Mouse (Mus musculus) heart, embryonic 12.5 days (tissue): ENCODE results near the gene Cadm1. TPM values are rescaled to one million over a fixed set of nuclear protein-coding genes. Genes with fewer than 3 reads are reported as not detected.
A peak's percentile ranks its signal among the peaks of the same experiment; 100 is the strongest.

ENCODE experiments used
- ATAC-seq: fragments of 200-750 bp; cut with Nextera tagmentation; 2 replicates; pipeline ENCODE4 v1.8.0; 2017; ENCODE audit warnings: moderate TSS enrichment, moderate library complexity; ENCODE audit not compliant: insufficient number of reproducible peaks, low FRiP score
- H3K27ac ChIP-seq: fragments of 300-500 bp; sonication (generic); 2 replicates; pipeline ENCODE4 v1.5.1; 2016; ENCODE audit warnings: mild to moderate bottlenecking, moderate library complexity; ENCODE audit not compliant: poor library complexity, severe bottlenecking
- H3K27me3 ChIP-seq: fragments of 300-500 bp; sonication (generic); replicated peaks from 2 replicates; pipeline ENCODE4 v1.6.1; 2016; ENCODE audit warnings: mild to moderate bottlenecking, moderate library complexity
- H3K36me3 ChIP-seq: fragments of 300-500 bp; sonication (generic); 2 replicates; pipeline ENCODE4 v1.6.1; 2016; ENCODE audit warnings: mild to moderate bottlenecking, moderate library complexity
- H3K4me1 ChIP-seq: fragments of 300-500 bp; sonication (generic); replicated peaks from 2 replicates; pipeline ENCODE4 v1.6.1; 2016; ENCODE audit warnings: mild to moderate bottlenecking
- H3K4me2 ChIP-seq: fragments of 300-500 bp; sonication (generic); 2 replicates; pipeline ENCODE4 v1.6.1; 2016; ENCODE audit warnings: mild to moderate bottlenecking, moderate library complexity
- H3K4me3 ChIP-seq: fragments of 300-500 bp; sonication (generic); 2 replicates; pipeline ENCODE4 v1.5.1; 2016; ENCODE audit warnings: mild to moderate bottlenecking
- H3K9ac ChIP-seq: fragments of 300-500 bp; sonication (generic); 2 replicates; pipeline ENCODE4 v1.6.1; 2016; ENCODE audit warnings: mild to moderate bottlenecking, moderate library complexity
- H3K9me3 ChIP-seq: fragments of 300-500 bp; sonication (generic); replicated peaks from 2 replicates; pipeline ENCODE4 v1.6.1; 2016; ENCODE audit warnings: mild to moderate bottlenecking, moderate library complexity
- WGBS: fragments of 180-500 bp; shearing (Covaris S2); methylation state at CpG from one replicate; pipeline ENCODE4 v1.1.7; 2016; 5-methylcytosine and 5-hydroxymethylcytosine counted together
- polyA plus RNA-seq: library from polyadenylated mRNA; unstranded; fragments of >200 nt; fragmentation: Nextera tagmentation; extraction: Ambion mirVana; gene quantifications from 2 replicates; pipeline ENCODE4 v1.2.1, GENCODE M21; 2016

Cadm1 gene
- polyA plus RNA-seq, 1 experiment from 2014 or later, result 18.7 TPM

DNA sequence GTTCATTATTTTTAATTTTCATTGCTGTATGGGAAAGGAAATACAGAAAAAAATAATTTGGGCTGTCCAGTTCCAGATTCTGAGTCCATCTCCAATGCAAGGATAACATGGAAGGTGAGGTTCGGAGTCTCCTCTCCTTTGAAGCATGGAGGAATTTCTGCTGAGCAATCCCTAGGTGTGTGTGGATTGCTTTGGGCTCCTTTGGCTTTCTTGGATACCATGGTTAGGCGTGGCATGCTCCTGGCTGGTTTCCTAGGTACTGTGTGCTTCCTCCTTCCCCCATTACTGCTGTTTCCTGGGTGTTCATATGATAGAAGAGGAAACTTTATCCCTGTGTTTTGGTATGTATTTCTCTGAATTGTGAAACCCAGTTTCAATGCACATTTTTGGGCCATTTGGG lies 98.0 kb downstream of the Cadm1 start:
- Histone ChIP-seq H3K4me3 (no peak overlapping the region), H3K9ac (no peak overlapping the region), H3K9me3 (no peaks in the 10 kb centered on the region), H3K4me1 (peaks cover 6% of the 10 kb centered on the region), H3K4me2 (no peak overlapping the region), H3K36me3 (no peaks in the 10 kb centered on the region), H3K27ac (no peak overlapping the region), H3K27me3 (no peaks in the 10 kb centered on the region)
- ATAC-seq, result no peak
- 74% methylated on average over 2 of the region's 2 CpGs for WGBS

DNA sequence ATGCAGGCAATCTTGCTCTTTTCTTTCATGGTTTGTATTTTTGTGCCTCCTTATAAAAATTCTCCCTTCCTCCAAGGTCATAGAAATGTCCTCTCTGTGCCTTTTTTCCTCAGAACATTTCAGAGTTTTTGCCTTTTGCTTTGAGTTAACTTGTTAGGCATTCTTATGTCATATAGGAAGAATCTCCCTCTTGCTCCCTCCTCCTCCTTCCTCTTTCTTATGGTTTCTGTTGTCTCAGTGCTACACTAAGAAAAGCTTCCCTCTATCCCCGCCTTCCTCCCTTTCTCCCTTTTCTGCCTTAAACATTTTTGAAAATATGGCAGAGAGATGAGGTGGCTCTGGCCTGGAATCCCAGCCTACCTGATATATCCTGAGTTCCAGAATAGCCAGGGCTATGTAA lies 98.6 kb downstream of the Cadm1 start:
- H3K4me1 ChIP-seq, result peaks cover 3% of the 10 kb centered on the region
- no peak overlapping the region for H3K9ac ChIP-seq
- H3K27me3 ChIP-seq, result no peaks in the 10 kb centered on the region
- ATAC-seq, result no peak
- no peaks in the 10 kb centered on the region for H3K36me3 ChIP-seq
- WGBS, result 85% methylated on average over 1 of the region's 1 CpGs
- H3K4me2 ChIP-seq, result no peak overlapping the region
- no peak overlapping the region for H3K4me3 ChIP-seq
- no peaks in the 10 kb centered on the region for H3K9me3 ChIP-seq
- H3K27ac ChIP-seq, result no peak overlapping the region

DNA sequence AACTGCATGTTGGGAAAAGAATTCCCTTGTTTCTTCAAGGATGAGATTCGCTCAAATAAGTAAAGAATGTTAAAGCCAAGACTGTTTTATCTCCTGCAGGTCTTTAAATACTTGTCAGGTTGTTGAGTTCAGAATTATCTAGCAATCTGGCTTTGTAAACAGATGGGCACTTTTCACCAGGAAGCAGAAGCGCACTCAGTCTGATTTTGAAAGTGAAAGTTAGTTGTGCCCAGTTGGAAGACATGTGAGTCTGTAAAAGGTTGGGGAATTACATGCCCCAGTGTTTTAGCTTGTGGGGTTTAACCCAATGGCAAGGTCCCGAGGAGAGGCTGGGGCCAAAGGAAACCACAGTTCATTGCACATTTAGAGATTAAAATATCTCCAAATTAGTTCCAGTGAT lies 104.7 kb downstream of the Cadm1 start:
- no peak overlapping the region for H3K4me3 ChIP-seq
- 66% methylated on average over 3 of the region's 3 CpGs for WGBS
- peaks cover 8% of the 10 kb centered on the region for H3K4me1 ChIP-seq
- no peak overlapping the region for H3K9ac ChIP-seq
- H3K36me3 ChIP-seq, result no peaks in the 10 kb centered on the region
- H3K27ac ChIP-seq, result no peak overlapping the region
- no peaks in the 10 kb centered on the region for H3K27me3 ChIP-seq
- no peaks in the 10 kb centered on the region for H3K9me3 ChIP-seq
- no peak for ATAC-seq
- H3K4me2 ChIP-seq, result no peak overlapping the region

DNA sequence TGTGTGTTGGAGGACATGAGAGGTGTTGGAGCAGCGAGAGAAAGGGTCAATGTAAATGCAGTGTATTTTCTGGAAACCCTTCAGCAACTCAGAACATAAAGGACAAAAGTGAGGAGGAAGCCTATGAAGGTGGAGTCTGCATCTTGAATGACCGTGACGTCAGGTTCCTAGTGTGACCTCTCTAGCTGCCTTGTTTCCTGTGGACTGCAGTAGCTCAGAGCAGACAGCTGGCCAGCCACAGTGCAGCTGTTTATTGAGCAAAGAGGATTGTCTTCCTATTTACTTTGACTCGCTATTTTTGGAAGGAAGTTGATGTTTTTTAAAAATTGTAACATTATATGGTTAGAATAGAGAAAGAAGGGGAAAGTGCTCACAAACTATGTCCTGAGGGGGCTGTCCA lies 112.7 kb downstream of the Cadm1 start:
- 48% methylated on average over 4 of the region's 4 CpGs for WGBS
- Histone ChIP-seq H3K4me2 (no peak overlapping the region), H3K9ac (no peak overlapping the region), H3K4me3 (no peak overlapping the region), H3K9me3 (no peaks in the 10 kb centered on the region), H3K4me1 (peaks cover 5% of the 10 kb centered on the region; the same call in 1 of the 2 replicates), H3K36me3 (no peaks in the 10 kb centered on the region), H3K27ac (no peak overlapping the region), H3K27me3 (no peaks in the 10 kb centered on the region)
- no peak for ATAC-seq

DNA sequence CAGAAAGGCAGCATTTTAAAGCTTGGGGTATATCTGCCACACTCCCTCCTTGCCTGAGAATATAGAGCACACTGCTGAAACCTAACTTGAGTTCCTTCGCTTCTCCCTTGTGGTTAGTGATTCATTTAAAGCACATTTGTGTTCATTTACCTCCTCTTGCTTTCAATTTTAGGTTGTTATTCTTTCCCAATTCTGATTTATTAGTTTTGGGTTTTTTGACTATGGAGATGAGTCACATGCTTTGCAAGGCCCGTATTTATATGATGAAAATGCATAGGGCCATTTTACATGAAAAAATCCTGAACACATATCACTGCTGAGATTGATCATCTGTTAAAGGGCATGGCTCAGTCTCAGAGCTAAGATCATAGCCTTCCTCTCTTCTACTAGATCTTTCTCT lies 115.1 kb downstream of the Cadm1 start:
- no peak for ATAC-seq
- H3K9ac ChIP-seq, result no peak overlapping the region
- no peak overlapping the region for H3K27ac ChIP-seq
- H3K4me1 ChIP-seq, result no peaks in the 10 kb centered on the region; the same call in 1 of the 2 replicates
- H3K27me3 ChIP-seq, result no peaks in the 10 kb centered on the region
- no peak overlapping the region for H3K4me3 ChIP-seq
- no peaks in the 10 kb centered on the region for H3K9me3 ChIP-seq
- H3K4me2 ChIP-seq, result no peak overlapping the region
- 85% methylated on average over 2 of the region's 2 CpGs for WGBS
- no peaks in the 10 kb centered on the region for H3K36me3 ChIP-seq

DNA sequence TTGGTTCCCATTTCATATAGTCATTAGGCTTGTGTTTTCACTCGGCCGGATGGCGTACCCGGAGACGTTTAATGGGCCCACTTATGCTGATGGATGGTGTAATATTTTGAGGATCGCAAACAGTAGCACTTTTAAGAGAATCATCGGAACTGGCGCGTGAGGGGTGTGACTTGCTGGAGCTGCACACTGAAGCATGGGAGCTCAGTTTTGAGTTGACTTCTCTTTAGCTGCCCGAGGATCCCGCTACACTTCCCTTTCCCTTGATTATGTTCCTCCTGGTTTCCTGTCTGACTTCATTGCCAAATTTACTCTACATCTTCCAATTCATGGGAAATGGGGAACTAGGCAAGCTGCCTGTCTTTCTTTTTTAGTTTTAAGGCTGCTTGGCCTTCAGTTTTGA lies 121.5 kb downstream of the Cadm1 start:
- Histone ChIP-seq H3K9me3 (no peaks in the 10 kb centered on the region), H3K27me3 (no peaks in the 10 kb centered on the region), H3K4me1 (peaks cover 6% of the 10 kb centered on the region; the same call in 1 of the 2 replicates), H3K4me3 (no peak overlapping the region), H3K9ac (no peak overlapping the region), H3K36me3 (no peaks in the 10 kb centered on the region), H3K4me2 (no peak overlapping the region), H3K27ac (no peak overlapping the region)
- no peak for ATAC-seq
- 87% methylated on average over 11 of the region's 11 CpGs for WGBS

DNA sequence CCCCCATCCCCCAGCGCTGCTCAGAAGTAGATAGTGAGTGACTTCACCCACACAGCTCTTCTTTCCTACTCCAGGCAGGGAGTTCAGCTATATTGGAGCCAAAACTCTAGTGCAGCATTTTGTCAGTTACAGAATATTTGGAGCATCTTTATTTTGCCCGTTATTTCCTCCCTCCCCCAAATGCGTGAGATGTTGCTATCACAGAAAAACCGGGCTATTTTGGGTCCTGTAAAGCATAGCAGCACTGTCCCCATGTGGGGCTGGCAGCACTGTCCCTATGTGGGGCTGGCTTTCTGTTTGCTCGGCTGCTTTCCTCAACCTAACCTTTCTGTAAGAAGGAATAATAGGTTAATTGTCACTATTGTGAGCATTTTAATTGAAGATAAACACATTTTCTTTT lies 122.2 kb downstream of the Cadm1 start:
- Histone ChIP-seq H3K4me1 (peaks cover 6% of the 10 kb centered on the region; the same call in 1 of the 2 replicates), H3K4me3 (no peak overlapping the region), H3K9me3 (no peaks in the 10 kb centered on the region), H3K4me2 (no peak overlapping the region), H3K27me3 (no peaks in the 10 kb centered on the region), H3K36me3 (no peaks in the 10 kb centered on the region), H3K9ac (no peak overlapping the region), H3K27ac (no peak overlapping the region)
- ATAC-seq, result no peak
- 60% methylated on average over 5 of the region's 5 CpGs for WGBS

DNA sequence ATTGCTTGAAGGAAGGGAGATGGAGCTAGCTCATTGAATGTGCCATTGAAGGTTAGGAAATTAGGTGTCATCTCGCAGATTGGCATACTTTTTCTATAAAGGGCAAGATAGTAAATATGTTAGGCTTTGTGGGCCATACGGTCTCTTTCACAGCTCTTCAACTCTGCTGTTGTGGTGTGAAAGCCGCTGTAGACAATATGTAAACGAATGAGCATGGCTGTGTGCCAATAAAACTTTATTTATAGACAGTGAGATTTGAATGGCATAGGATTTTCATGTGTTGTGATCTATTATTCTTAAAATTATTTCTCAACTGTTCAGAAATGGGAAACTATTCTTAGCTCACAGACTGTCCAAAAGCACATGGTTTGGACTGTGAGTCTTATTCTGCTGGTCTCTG lies 123.0 kb downstream of the Cadm1 start:
- H3K27me3 ChIP-seq, result no peaks in the 10 kb centered on the region
- no peaks in the 10 kb centered on the region for H3K9me3 ChIP-seq
- H3K4me1 ChIP-seq, result peaks cover 6% of the 10 kb centered on the region; the same call in 1 of the 2 replicates
- no peak for ATAC-seq
- no peak overlapping the region for H3K4me3 ChIP-seq
- 86% methylated on average over 4 of the region's 4 CpGs for WGBS
- no peak overlapping the region for H3K9ac ChIP-seq
- H3K27ac ChIP-seq, result no peak overlapping the region
- H3K36me3 ChIP-seq, result no peaks in the 10 kb centered on the region
- H3K4me2 ChIP-seq, result no peak overlapping the region

DNA sequence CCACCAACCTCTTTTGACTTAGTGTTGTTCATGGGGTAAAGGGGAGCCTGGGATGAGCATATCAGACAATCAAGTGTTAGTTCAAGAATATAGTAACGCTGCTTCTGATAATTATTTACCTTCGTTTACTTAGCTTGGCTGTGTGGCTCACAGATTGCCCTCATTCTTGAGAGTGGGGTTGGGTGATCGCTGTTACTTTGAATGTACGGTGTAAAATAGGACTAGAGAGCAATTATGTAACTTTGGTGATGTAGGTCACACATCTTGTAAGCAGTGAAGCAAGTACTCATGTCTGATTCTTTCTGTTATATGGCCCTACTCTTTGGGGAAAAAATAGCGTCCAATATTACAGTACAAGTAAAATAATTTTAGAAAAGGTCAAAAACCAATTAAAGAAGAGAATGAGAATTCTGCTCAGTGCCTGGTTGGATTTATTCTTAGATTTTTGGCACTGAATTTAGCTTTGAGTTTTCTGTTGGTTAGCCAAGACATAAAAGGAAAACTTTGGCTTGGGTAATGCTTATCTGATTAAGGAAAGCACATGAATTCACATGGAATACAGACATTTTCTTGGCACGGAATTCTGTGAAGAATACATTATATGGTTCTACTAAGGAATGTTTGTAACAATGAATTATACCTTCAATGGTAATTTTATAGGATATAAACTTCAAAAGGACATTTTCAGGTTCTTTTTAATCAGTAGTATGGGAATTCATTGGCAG lies 129.6 kb downstream of the Cadm1 start:
- no peak overlapping the region for H3K4me3 ChIP-seq
- no peaks in the 10 kb centered on the region for H3K27me3 ChIP-seq
- no peak for ATAC-seq
- no peaks in the 10 kb centered on the region for H3K9me3 ChIP-seq
- no peak overlapping the region for H3K27ac ChIP-seq
- no peak overlapping the region for H3K4me2 ChIP-seq
- no peak overlapping the region for H3K9ac ChIP-seq
- 82% methylated on average over 6 of the region's 6 CpGs for WGBS
- H3K36me3 ChIP-seq, result no peaks in the 10 kb centered on the region
- no peaks in the 10 kb centered on the region for H3K4me1 ChIP-seq

DNA sequence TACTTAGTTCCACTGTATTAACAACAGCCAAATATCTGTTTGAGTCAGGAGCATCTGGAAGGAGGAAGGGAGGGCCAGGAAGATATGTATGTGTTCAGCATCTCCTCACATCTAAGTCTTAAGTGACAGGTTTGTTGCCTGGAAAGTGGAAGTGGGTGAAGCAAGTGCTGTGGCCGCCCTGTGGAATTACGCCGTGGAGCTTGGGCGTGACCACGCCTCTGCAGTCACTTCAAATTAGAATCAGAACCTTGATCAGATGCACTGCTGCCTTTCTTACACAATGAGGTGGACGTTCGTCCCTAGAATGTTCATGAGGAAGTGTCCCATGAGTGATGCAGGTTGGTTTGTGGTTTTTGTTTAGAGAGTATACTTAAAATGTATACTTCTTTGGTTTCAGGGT lies 131.6 kb downstream of the Cadm1 start:
- no peak for ATAC-seq
- Histone ChIP-seq H3K4me2 (no peak overlapping the region), H3K27ac (no peak overlapping the region), H3K9me3 (no peaks in the 10 kb centered on the region), H3K36me3 (no peaks in the 10 kb centered on the region), H3K4me3 (no peak overlapping the region), H3K4me1 (no peaks in the 10 kb centered on the region), H3K9ac (no peak overlapping the region), H3K27me3 (no peaks in the 10 kb centered on the region)
- 82% methylated on average over 7 of the region's 7 CpGs for WGBS

DNA sequence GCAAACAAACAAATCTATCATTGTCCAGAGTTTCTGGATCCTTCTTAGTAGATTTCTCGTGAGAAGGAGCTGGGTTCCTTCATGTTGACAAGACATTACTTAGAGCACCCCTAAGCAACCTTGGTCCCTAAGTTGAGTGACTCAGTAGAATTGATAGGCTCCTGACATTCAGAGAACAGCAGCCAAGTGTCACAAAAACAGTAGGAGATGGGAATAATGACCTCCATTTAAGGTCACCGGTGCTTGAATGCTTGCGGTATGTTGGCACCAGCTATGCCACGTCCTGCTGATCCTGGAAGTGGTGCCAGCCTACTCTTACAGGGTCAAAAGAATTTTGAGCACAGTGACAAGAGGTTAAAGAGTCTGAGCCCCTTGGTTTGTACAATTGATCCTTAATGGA lies 139.2 kb downstream of the Cadm1 start:
- Histone ChIP-seq H3K4me2 (no peak overlapping the region), H3K4me3 (no peak overlapping the region), H3K9ac (no peak overlapping the region), H3K4me1 (peaks cover 15% of the 10 kb centered on the region), H3K9me3 (no peaks in the 10 kb centered on the region), H3K27me3 (no peaks in the 10 kb centered on the region; the same call in 1 of the 2 replicates), H3K27ac (no peak overlapping the region), H3K36me3 (no peaks in the 10 kb centered on the region)
- 81% methylated on average over 4 of the region's 4 CpGs for WGBS
- no peak for ATAC-seq

DNA sequence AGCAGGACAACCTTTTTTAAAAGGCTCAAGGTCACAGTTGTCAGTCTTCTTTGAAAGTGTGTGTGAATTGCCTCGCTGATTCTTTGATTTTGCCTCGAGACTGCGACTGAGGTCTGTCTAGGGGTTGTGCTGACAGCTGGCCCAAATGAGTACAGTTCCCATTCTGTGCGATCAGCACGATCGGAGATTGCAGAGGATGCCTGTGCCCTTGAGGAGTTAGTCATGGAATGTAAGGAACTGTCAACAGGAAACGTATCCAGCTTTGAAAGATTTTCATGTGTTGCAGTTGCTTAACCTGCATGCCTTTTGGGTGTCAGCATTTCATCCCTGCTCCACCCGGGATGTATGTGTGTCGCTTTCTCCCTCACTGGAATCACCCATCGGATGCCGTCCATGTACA lies 141.6 kb downstream of the Cadm1 start:
- WGBS, result 44% methylated on average over 11 of the region's 11 CpGs
- Histone ChIP-seq H3K27ac (no peak overlapping the region), H3K4me1 (peaks cover 20% of the 10 kb centered on the region), H3K9ac (no peak overlapping the region), H3K4me2 (peak overlapping the region; percentile 33), H3K36me3 (no peaks in the 10 kb centered on the region), H3K4me3 (no peak overlapping the region), H3K9me3 (no peaks in the 10 kb centered on the region), H3K27me3 (no peaks in the 10 kb centered on the region; the same call in 1 of the 2 replicates)
- ATAC-seq, result no peak
